Mouse (Mus musculus) lung, adult 2 months (tissue): ENCODE measurements around the gene Trpm8.

Experiments
- CTCF ChIP-seq: fragments of 200-500 bp; IDR thresholded peaks from 2 replicates; pipeline ENCODE4 v1.5.1; 2011; ENCODE audit warnings: mild to moderate bottlenecking, low read length, control low read depth; ENCODE audit not compliant: insufficient read depth
- POLR2A ChIP-seq: fragments of 200-500 bp; IDR thresholded peaks from 2 replicates; pipeline ENCODE4 v1.6.1; 2011; ENCODE audit warnings: low read depth, mild to moderate bottlenecking, control low read depth, low read length, borderline replicate concordance; ENCODE audit errors: extremely low read depth

GRCm38 (mm10) chr1:88309905-88310304 lies 32.4 kb downstream of the Trpm8 start:
- TF ChIP-seq CTCF (no peak), POLR2A (no peak)
